Mouse (Mus musculus) neutrophil, adult 5-6 weeks (primary cell): ENCODE data around the gene Mpeg1. TPM values are rescaled to one million over a fixed set of nuclear protein-coding genes. Genes with fewer than 3 reads are reported as not detected.

Experiments
- ATAC-seq: fragments of 151-379, 151-347 bp; 2 replicates; pipeline ENCODE4 v1.8.0; 2017; ENCODE audit warnings: mild to moderate bottlenecking, moderate TSS enrichment; ENCODE audit not compliant: insufficient number of reproducible peaks, poor library complexity, low FRiP score, severe bottlenecking; ENCODE audit errors: extremely low read depth
- total RNA-seq: library from RNA; stranded (forward); fragments of 200-1000 nt; gene quantifications from 2 replicates; pipeline ENCODE4 v1.2.3, GENCODE M21; 2017

Mpeg1 gene
- total RNA-seq, 1 experiment from 2014 or later, result 282 TPM

GRCm38 (mm10) chr19:12488205-12488966 lies 27.8 kb downstream of the Mpeg1 start:
- ATAC-seq, result peak; percentile 78

GRCm38 (mm10) chr19:12488969-12489674 lies 28.5 kb downstream of the Mpeg1 start:
- ATAC-seq, result no peak

GRCm38 (mm10) chr19:12489675-12490570 lies 29.3 kb downstream of the Mpeg1 start:
- ATAC-seq, result no peak

GRCm38 (mm10) chr19:12491636-12492035 lies 31.1 kb downstream of the Mpeg1 start:
- no peak for ATAC-seq

- no peak for ATAC-seq
Observed at GRCm38 (mm10) chr19:12493453-12494186, 33.0 kb downstream of the Mpeg1 start.

GRCm38 (mm10) chr19:12494187-12494458 lies 33.5 kb downstream of the Mpeg1 start:
- no peak for ATAC-seq

GRCm38 (mm10) chr19:12494972-12495535 lies 34.5 kb downstream of the Mpeg1 start:
- ATAC-seq, result no peak

- no peak for ATAC-seq
Observed at GRCm38 (mm10) chr19:12496241-12496640, 35.7 kb downstream of the Mpeg1 start.

GRCm38 (mm10) chr19:12497909-12498308 lies 37.3 kb downstream of the Mpeg1 start:
- no peak for ATAC-seq

GRCm38 (mm10) chr19:12498321-12498720 lies 37.7 kb downstream of the Mpeg1 start:
- ATAC-seq, result no peak

GRCm38 (mm10) chr19:12498941-12499340 lies 38.4 kb downstream of the Mpeg1 start:
- no peak for ATAC-seq

GRCm38 (mm10) chr19:12499485-12499884 lies 38.9 kb downstream of the Mpeg1 start:
- ATAC-seq, result no peak

GRCm38 (mm10) chr19:12500124-12500523 lies 39.5 kb downstream of the Mpeg1 start:
- ATAC-seq, result no peak

- ATAC-seq, result peak; percentile 4; the same call in 1 of the 2 replicates
Observed at GRCm38 (mm10) chr19:12500881-12501311, 40.3 kb downstream of the Mpeg1 start.

GRCm38 (mm10) chr19:12501370-12502347 lies 41.1 kb downstream of the Mpeg1 start, which contains the start of gene Dtx4:
TSS of gene Dtx4 (minus strand) at chr19:12501454.
- ATAC-seq, result peak; percentile 99

GRCm38 (mm10) chr19:12502756-12503155 lies 42.2 kb downstream of the Mpeg1 start:
- ATAC-seq, result no peak

GRCm38 (mm10) chr19:12514621-12515020 lies 54.0 kb downstream of the Mpeg1 start:
- no peak for ATAC-seq
